Mouse (Mus musculus): ENCODE measurements at regions not wholly inside any gene's neighbourhood (a gene's known extent, or its start where the extent isn't known, plus 50 kb on each side); places are given as distances from the start of the nearest gene placed in this dataset.

GRCm38 (mm10) chr19:30289721-30290120 is 57.0 kb downstream of the Mbl2 start:
- no peak for DNase-seq

GRCm38 (mm10) chr19:30295263-30295704 is 62.5 kb downstream of the Mbl2 start:
- peak in 1 of 2 experiments; percentile 14 for DNase-seq

DNA sequence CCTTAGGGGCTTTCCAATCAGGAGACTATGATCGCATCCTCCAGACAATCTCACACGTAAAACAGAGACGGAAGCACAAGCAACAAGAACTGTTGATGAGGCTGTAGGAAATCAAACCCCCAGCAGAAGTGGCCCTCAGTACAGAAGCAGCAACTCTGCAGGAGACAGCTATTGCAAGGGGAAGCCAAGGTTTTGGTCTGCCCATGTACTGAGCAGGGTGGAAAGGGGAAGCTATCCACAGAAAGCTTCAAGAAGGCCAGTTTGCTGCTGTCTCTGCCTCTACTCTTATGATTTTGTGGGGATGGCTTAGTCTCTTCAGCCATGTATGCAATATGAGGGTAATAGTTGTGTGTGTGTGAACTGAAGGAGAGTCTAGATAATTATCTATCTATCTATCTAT is 63.3 kb downstream of the Mbl2 start:
- no peak for DNase-seq

- no peak for DNase-seq
These were observed 66.8 kb downstream of the Mbl2 start for GRCm38 (mm10) chr19:30299536-30299935.

- no peak for DNase-seq
These were observed 69.5 kb downstream of the Mbl2 start for GRCm38 (mm10) chr19:30302281-30302680.

- DNase-seq, result peak; percentile 10 to 23
These were observed 73.6 kb downstream of the Mbl2 start for GRCm38 (mm10) chr19:30306379-30306778.

GRCm38 (mm10) chr19:30306919-30307318 is 74.2 kb downstream of the Mbl2 start:
- no peak for DNase-seq

DNA sequence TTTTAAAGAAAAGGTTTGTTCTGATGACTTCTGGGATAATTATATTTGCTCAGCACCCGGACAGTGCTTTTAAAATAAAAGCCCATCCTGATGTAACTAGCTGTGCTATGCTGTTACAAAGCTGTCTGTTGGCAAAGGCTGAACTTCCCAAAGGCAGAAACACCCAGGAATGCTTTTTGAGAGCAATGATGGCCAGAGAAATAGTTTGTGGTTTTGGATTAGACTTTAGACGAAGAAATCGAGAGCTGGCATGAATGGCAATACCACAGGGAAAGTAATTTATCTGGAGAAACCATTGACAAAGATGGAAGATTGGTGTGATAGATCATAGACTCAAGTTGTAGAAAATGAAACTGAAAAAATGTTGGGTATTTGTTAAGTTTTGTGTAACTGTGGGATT is 84.6 kb downstream of the Mbl2 start:
- no peak for DNase-seq

GRCm38 (mm10) chr19:30327693-30328092 is 95.0 kb downstream of the Mbl2 start:
- no peak for DNase-seq

GRCm38 (mm10) chr19:30328886-30329285 is 96.1 kb downstream of the Mbl2 start:
- DNase-seq, result no peak

DNA sequence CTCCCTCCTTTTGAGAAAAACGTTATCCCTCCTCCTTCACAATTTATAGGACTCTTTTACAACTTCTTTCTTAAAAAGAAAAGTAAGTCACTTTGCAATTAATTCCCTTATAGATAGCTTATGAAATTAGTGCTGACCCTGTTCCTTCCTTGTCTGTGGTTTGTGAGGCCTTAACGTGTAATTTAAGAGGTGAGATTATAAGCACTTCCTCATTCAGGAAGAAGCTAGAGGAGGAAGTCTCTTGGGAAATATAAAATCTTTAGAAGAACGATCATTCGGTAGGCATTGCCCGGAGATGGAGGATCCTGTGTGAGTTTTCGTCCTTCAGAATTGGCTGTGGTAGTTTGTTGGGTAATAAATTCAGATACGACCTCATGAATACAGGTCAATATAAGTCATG is 98.0 kb downstream of the Mbl2 start:
- DNase-seq, result no peak

- DNase-seq, result no peak
These were observed 99.1 kb downstream of the Mbl2 start for GRCm38 (mm10) chr19:30331850-30332249.

DNA sequence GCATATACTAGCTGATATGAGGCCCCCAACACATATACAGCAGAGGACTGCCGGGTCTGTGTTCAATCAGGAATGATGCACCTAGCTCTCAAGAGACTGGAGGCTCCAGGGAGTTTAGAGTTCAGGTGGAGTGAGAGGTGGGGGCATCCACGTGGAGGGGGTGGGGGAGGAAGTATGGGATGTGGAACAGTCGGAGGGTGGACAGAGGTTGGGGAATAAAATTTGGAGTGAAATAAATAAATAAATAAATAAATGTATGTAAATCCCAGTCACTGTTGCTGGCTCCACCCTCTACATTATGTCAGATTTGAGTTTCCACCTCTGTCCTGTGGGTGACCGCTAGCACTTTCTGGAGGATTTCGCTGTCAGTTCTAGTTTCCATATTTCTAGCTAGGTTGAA is 111.7 kb downstream of the Mbl2 start:
- DNase-seq, result no peak

DNA sequence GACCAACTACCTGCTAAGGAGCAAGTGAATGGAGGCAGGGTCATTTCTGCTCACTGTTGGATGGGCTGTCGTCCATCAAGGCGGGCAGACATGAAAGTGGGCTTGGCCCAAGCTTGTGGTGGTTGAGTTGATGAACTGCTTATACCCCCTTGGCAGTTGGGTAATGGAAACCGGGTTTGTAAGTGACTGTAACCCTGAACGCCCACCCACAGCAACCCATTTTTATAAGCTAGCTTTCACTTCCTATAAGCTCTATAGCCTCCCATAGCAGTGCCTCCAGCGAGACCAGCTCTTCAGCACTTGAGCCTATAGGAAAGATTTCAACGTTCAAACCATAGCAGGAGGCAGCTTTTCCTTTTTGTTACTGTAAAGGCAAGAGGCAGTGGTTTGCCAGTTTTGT is 116.2 kb downstream of the Mbl2 start:
- DNase-seq, result no peak

DNA sequence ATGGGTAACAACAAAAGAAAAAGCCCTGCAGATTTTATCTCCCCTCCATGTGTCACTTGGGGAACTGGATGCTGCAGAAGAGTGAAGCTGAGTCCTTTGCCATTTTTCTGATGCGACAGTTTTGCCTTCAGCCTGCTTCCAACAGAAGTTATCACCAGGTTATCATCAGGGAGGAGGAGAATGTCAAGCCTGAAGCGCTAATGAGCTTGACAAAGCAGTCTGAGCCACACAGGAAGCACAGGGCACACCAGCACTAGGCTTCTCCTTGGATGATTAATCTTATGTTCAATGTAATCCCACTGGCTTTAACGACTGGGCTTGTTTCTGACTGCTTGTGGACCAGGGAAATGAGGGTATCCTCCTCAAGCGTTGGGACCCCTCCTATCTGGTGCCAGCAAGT is 122.2 kb downstream of the Mbl2 start:
- DNase-seq, result no peak

GRCm38 (mm10) chr19:30358961-30359360 is 126.2 kb downstream of the Mbl2 start:
- no peak for DNase-seq

DNA sequence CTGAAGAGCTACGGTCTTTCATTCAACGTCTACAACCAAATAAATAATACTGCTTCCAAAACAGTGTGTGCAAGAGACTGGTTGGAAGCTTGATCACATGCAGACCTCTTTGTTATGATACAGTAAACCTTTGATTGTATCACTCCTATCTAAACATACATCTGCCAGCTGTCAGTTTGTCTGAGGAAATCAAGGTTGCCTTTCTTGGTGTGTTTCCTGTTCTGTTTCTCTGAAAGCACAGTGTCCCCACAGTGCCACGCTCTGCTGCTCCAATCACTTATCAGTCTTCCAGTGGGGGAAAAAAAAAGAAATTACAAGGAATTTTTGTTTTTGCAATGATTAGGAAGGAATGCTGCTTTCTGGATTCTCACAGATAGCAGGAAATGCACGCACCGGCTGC is 139.2 kb downstream of the Mbl2 start:
- DNase-seq, result no peak

DNA sequence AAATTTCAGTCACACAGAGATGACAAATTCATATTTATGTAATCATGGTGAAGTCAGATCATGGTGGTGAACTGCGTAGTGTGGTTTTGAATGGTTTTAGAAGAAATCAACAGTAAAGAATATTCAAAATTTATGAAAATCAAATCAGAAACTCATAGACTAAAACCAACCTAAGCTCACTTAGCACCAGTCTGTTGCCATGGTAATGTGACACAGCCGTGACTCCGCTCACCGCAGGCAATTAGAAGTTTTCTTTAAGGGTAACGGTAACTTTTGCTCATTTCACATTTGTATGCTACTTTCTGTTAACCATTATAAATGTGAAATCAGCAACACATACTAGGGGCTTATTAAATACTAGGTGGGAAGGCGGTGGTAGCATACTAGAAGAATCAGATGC is 147.0 kb downstream of the Mbl2 start:
- DNase-seq, result no peak

- DNase-seq, result no peak
These were observed 147.9 kb downstream of the Mbl2 start for GRCm38 (mm10) chr19:30380515-30381206.

DNA sequence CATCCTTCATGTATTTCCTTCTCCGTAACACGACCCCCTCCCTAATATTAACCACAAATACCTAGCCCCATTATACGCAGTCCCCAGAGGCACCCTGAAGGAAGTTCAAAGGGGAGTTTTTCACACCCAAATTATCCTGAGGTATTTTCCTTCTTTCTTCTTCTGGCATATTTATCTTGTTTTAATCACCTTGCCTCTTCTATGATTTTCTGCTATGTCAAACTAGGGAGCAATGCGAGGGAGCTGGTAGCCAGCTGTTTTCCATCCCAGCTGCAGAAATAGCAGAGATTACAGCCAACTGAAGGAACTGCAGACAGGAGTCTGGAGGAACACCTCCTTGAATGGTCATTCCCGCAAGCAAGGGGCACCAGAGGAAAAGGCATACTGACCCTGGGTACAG is 155.7 kb downstream of the Dkk1 start:
- DNase-seq, result no peak

DNA sequence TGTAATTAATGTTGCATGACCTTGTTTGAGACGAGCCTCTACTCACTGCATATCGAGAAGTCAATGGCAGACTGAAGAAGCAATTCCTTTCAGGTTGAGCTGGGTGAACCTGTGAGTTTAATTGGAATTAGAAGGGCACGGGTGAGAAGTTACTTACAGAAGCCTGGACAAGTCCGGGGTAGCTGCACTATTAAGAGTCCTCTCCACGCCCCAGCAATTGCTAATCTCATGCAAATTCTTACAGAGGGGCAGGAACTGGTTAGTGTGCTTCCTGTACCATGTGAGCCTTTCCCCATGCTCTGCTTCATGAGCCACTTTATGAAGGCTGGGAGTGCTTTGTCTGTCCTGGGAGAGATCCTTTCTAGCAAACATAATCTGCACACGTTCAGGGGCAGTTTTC is 142.5 kb downstream of the Dkk1 start:
- no peak for DNase-seq

- DNase-seq, result no peak
These were observed 129.7 kb downstream of the Dkk1 start for GRCm38 (mm10) chr19:30419556-30420280.

- no peak for DNase-seq
These were observed 123.8 kb downstream of the Dkk1 start for GRCm38 (mm10) chr19:30425627-30426026.

- DNase-seq, result peak in 1 of 2 experiments; percentile 7
These were observed 122.0 kb downstream of the Dkk1 start for GRCm38 (mm10) chr19:30427484-30427883.

GRCm38 (mm10) chr19:30433141-30433540 is 116.3 kb downstream of the Dkk1 start:
- no peak for DNase-seq

All from lung, postnatal 4 days (tissue).